Comparison of ENCODE assay signal across 1 mouse cellular context in the genomic region with DNA sequence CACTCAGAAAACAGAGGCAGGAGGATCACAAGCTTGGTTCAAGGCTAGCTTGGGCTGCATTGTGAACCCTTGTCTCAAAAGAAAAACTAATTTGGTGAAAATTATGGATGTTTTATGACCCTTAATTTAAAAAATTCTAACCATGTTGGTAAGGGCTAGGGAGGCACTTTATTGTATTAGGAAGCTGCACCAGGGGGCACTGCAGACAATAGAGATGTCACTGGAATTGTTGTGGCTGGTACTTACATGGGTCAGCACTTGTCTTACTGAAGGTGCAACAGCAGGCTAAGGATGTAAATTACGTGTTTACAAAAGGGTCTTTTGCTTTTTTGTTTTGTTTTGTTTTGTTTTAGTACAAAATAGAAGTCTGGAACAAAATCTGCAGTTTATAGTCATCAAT.
TF ChIP-seq lines count a peak whose summit lies in the region.

No protein-coding gene starts in this region.

TF ChIP-seq in MEL, 35 proteins besides CTCF, POLR2A, EP300 and RAD21 (continued from another document):
- peak; percentile 40 for TF ChIP-seq SMC3 (IDR thresholded peaks at IDR 0.05; ENCODE audit: low read depth, low read length)
